Mouse (Mus musculus) layer of hippocampus, postnatal 10 days (tissue): ENCODE results near the gene Hoxd9. TPM values are rescaled to one million over a fixed set of nuclear protein-coding genes. Genes with fewer than 3 reads are reported as not detected.

ENCODE experiments used
- DNase-seq, 2 experiments: peaks; one replicate each; pipeline ENCODE4 v3.0.0; 2021; ENCODE audit warnings: low spot score in 2 of 2
- total RNA-seq, 2 experiments: library from RNA; stranded (reverse); gene quantifications; 2 replicates each; pipeline ENCODE4 v1.2.3; 2021

Hoxd9 gene
- total RNA-seq, 2 experiments from 2014 or later: not detected

DNA sequence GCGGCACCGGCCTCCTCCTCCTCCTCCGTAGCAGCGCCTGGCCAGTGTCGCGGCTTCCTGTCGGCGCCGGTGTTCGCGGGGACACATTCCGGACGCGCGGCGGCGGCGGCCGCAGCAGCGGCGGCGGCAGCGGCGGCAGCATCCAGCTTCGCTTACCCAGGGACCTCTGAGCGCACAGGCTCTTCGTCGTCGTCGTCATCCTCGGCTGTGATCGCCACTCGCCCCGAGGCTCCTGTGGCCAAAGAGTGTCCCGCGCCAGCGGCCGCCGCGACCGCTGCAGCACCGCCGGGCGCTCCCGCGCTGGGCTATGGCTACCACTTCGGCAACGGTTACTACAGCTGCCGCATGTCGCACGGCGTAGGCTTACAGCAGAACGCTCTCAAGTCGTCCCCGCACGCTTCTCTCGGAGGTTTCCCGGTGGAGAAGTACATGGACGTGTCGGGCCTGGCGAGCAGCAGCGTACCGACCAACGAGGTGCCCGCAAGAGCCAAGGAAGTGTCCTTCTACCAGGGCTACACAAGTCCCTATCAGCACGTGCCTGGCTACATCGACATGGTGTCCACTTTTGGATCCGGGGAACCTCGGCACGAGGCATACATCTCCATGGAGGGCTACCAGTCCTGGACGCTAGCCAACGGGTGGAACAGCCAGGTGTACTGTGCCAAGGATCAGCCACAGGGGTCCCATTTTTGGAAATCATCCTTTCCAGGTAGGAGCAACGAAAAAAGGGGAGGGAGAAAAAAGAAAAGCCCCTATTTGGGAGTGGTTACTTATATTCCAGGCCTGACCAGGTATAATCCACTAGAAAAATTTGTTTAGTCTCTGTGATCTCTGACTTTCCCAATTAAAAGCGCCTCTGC is 28.9 kb upstream of the Hoxd9 start:
- DNase-seq: no peak

DNA sequence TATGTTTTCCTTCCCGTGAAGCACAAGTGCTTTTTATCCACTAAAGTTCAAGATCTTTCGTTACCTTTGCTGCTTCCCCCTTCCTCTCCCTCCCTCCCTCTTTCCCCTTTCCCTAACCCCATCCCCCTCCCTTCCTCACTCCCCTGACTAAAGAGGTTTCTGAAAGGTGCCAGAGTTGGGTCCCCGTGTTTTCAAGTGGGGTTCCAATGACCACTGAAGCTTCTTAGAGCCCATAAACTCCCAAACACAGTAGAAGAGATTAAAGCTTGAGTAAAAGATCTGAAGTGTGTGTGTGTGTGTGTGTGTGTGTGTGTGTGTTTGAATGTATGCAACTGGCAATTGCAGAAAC is 28.3 kb upstream of the Hoxd9 start:
- no peak for DNase-seq

DNA sequence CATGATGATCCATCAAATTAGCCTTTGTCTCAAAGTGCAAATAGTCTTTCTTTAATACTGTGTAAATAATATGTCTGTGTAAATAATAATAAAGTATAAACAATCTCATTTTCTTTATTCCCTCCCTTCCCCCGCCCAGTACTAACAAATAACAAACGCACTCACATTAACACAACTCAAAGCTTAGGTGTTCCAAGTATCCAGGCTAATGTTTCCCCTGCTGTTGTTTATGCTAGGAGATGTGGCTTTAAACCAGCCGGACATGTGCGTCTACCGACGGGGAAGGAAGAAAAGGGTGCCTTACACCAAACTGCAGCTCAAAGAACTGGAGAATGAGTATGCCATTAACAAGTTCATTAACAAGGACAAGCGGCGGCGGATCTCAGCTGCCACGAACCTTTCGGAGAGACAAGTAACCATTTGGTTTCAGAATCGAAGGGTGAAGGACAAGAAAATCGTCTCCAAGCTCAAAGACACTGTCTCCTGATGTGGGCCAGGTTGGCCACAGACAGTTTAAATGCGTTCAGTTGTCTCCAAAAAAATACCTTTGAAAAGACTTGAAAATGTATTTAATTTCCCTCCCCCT is 27.8 kb upstream of the Hoxd9 start:
- DNase-seq: no peak

DNA sequence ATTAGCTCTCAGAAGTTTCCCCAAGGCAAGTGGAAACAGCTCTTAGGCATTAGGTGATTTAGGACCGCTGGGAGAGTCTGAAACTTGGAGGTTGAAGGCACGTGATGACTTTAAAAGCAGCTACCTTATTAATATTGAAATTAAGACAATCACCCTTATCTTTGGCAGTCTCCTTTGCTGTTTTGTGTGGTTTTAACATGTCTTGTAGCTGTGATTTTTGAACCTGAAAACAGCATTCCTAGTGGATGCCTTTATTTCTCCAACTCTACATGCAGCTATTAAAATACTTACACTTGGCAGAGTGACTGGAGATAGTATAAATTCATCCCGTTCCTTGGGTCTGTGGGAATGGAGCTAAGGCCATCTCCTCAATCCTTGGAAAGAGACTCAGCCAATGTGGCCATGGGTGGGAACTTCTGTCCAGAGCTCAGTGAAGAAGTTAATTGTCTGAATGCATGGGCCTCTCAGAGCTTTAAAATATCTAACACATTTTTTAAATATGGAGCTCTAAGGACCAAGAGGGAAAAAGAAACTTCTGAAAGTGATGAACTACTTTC is 26.8 kb upstream of the Hoxd9 start:
- DNase-seq: no peak

DNA sequence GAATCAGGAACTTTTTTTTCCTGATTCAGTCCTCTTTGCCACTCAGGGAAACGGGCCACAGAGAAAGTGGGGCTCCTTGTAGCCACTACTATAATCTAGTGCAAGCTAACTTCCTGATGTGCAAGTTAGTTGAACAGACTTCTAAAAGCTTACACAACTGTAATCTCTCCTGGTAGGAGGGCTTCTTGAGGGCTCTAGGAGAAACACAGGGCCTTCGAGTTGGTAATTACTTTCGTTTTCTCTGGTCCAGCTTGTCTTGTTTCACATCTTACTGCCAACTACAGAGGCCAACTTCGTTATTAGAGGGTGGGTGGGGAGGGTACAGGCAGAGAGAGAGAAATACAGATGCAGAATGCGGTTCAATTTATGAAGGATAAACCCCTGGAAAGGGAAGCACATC is 25.7 kb upstream of the Hoxd9 start:
- no peak for DNase-seq

DNA sequence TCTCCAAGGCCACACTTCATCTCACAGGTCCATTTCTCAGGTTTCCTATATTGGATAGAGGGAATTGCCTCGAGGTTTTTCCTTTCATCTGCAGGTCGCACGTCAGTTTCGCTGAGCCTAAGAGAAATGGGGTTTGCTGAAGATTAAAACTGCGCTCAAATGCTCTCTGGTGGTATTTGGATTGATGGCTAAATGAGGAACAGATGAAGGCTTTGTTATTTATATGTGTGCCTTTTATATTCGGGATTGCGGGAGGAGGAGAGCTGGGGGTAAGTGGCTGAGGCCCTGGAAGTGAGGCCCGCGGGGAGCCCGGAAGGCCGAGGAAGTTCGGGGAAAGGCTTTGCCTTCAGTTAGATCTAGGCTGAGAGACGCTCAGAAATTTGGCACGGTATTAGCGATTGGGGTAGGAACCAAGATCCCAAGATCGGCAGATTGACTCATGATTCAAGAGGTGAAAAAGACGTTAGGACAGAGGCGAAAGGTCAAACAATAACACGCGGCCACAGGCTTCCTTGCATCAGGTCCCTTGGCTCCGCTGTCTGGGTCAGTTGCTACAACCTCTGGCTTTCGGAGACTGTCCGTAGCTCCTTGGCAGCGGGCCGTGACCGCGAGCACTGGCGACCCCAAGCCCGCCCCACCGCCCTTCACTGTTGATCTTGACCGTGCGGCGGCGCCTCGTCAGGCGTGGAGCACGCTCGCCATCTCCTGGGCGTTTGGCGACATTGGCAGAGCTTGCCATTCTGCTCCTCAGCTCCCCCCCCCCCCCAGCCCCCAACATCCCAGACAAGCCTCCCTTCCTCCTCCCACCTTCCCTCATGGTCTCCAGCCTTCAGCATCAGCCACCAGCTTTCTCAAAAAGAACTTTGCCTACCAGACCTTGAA is 24.8 kb upstream of the Hoxd9 start:
- peak in 1 of 2 experiments; percentile 70 for DNase-seq

DNA sequence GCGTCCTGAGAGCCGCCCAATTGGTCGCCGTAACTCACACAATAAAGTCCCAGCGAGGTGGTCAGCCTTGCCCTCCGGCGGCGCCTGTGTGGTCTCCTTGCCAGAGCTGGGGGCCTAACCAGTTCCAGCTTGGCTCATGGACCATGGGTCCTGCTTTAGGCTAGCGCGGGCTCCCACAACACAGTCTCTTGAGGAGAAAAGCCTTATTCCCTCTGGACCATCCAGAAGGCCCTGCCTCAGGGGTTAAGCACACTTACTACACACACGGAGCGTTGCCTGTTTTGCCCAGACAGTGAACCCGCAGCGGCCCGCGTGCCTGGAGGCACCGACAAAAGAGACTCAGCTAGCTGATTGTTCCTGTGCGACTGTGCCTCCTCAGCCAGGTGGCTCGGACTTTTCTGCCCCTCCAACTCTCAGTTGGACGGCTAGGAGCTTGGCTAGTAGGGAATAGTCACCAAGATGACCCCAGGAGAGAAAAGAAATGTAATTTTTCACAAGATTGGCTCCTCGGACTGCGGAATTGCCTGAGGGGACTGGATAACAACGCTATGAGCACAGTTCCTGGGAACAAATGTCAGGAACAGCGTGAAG is 23.6 kb upstream of the Hoxd9 start:
- DNase-seq: no peak

DNA sequence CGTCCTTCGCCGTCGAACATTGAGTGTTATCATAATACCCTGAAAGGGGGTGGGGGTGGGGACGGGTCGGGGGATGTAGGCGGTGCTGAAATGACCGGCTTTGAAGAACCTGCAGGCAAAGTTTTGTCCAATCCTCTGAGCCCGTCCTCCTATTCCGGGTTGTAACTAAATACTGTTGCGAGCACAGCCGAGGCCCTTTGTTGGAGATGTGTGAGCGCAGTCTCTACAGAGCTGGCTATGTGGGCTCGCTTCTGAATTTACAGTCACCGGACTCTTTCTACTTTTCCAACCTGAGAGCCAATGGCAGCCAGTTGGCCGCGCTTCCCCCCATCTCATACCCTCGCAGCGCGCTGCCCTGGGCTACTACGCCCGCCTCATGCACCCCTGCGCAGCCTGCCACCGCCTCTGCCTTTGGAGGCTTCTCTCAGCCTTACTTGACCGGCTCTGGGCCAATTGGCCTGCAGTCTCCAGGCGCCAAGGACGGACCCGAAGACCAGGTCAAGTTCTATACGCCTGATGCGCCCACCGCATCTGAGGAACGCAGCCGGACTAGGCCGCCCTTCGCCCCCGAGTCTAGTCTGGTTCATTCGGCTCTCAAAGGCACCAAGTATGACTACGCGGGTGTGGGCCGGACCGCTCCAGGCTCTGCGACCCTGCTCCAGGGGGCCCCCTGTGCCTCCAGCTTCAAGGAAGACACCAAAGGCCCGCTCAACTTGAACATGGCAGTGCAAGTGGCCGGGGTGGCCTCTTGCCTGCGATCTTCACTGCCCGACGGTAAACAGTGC is 22.5 kb upstream of the Hoxd9 start, which contains the start of gene Hoxd12:
TSS of gene Hoxd12 (plus strand) at position 133 of the 785 bp plus-strand sequence.
- no peak for DNase-seq

DNA sequence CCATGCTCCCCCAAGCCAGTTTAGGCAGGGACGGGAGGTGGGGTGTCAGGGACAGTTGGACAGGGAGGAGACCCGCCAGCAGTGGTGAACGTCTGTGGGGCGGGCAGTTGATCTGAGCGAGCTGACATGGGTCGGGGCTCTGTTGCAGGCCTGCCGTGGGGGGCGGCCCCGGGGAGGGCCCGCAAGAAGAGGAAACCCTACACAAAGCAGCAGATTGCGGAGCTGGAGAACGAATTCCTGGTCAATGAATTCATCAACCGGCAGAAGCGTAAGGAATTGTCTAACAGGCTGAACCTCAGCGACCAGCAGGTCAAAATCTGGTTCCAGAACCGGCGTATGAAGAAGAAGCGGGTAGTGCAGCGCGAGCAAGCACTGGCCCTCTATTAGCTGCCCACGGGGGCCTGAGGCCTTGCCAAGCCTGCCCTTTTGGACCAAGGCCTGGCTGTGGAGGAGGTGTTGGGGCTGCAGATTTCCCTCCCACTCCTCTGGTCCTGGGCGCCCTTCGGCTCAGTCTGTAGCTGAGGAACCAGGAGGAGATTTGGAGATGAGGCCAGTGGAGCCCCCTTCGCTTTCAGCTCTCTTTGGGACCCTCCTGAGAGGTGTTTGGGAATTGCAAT is 21.8 kb upstream of the Hoxd9 start:
- no peak for DNase-seq

DNA sequence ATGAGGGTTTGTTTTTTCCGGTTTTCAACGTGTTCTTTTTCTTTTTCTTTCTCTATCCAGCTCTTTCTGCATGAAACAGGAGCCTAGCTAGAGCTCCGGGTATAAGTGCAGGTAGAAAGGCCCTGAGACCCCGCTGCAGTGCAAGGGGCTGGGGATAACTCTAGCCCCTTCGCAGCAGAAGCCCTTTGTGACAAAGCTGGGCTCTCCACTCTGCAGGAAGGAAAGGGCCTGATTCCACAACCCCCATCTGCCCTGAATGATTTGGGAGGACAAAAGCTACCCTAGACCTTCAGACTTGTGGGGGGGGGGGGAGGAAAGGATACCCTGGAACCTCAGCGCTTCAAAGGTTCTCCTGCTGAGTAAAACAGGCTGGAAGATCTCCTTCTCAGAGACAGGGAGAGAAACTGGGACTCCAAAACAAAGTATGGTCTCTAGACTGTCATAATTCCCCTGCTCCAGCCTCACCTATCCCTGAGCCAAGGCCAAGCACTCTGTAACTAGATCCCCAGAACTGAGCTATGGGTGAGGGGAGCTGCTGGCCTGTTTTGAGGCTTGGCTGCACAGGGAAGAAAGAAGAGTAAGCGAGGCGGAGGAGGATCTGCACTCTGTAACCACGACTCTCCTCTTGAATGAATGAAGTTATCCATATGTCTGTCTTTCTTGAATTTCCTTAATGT is 21.0 kb upstream of the Hoxd9 start:
- DNase-seq: no peak

DNA sequence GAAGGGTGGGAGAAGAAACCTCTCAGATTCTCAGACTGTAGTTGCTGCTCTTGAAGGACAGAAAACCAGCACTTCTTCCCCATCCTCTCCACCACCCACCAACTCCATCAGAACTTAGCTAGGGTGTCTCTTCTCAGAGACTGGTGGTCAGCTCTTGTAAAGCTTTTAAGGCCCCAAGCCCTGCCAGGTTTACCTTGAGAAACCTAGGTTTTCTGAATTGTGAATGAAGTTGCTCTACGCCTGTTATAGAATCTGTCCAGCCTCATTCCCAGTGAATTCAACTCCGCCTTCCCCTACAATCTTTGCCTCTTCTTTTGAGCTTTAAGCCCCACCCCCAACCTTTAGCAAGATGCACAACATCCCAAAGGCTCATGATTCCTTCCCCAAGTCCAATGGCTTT is 20.4 kb upstream of the Hoxd9 start:
- DNase-seq: no peak

DNA sequence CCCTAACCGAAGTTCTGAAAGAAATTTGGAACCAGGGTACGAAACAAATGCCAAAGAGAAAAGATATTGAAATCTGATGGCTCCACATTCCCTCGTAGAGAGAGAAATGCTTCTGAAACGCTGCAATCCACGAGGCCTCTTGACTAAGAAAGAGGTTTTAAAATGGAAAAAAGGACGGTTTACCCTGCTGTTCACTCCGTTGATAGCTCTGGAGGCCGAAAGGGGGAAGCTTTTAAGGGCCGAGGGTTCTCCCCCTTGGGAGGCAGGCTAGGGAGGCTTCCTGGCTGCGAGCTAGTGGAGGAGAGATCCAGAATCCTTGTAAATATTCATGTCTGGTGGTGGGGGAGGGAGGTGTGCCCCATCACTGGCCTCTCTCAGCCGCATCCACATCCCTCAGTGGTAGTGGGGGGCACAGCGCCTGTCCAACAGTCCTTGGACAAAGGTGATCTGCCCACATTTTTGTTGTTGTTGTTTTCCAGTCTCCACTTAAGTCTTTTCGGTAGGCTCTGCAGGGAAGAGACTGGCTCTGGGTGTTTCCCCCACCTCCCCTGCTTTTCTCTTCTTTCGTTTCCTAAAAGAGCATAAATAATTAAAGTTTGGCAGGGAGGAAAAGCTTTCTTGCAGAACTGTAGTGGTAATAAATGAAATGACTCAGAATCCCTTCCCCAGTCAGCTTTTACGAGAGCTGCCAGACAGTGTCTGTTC is 18.5 kb upstream of the Hoxd9 start, which contains the start of gene Hoxd11:
TSS of gene Hoxd11 (plus strand) at position 667 of the 705 bp plus-strand sequence.
- DNase-seq: no peak

DNA sequence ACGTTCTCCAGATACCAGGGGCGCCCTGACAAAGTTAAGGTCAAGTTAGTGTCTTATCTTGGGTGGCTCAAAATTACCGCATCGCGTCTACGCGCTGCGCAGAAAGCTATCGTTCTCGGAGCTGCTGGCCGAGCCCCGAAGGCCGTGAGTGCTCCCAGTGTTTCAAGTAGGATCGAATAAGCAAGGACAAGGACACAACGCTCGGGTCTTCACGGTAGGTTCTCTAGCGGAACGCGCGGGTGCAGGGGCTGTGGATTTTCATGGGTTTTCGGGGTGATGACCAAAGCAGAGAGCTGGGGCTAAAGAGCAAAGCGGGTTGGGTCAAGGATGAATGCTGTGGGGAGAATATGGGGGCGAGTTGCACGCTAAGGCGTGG is 17.9 kb upstream of the Hoxd9 start:
- DNase-seq: no peak

DNA sequence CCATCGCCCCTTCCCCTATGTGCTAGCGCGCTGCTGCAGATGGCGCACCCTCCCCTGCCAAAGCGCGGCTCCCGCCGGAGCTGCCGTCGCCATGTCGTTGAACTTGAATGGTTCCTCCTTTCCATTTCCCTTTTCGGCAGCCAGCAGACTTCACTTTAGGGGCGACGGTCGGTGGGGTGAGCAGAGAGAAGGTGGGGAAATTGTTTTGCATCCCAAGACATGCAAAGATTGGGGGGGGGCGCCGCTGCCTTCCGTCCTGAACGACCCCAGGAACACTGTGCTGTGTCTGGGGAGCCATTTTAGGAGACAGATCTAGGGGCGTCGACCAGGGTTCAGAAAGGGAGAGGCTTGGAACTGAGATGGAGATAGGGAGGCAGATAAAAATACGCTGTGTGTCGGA is 17.5 kb upstream of the Hoxd9 start:
- no peak for DNase-seq

DNA sequence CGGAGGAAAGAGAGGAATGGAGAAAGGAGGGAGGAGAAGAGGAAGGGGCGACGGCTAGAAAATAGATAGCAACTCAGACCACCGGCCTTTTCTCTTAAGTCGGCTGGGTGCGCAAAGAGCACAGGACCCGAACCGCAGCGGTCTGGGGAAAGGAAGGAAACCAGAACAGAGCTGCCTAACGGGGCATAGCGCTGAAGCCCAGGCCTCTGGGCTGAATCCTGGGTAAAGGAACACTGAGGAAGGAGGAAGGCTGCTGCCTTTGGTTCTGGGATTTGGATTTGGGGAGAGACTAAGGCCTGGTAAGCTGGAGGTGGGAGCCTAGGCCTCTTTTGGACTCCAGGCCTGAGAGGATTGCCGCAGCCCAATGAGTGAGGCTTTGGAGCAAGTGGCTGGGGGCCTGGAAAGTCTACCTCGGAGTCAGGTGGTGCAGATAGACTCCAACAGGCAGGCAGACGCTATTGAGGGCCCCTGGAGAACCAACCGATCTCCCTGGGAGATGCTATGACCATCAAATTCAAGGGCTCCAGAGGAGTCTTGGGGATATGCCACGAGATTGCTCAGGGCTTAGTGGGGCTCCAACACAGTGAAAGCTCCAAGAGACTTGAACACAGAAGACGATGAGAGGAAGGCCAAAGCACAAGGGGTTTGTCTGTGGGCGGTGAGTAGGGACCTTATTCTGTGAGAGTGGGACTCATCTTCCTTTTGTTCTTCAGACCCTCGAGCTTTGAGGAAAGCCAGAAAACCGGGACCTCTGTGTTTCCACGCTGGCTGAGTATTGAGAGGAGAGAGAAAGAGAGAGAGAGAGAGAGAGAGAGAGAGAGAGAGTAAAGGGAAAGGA is 16.7 kb upstream of the Hoxd9 start:
- DNase-seq: no peak

DNA sequence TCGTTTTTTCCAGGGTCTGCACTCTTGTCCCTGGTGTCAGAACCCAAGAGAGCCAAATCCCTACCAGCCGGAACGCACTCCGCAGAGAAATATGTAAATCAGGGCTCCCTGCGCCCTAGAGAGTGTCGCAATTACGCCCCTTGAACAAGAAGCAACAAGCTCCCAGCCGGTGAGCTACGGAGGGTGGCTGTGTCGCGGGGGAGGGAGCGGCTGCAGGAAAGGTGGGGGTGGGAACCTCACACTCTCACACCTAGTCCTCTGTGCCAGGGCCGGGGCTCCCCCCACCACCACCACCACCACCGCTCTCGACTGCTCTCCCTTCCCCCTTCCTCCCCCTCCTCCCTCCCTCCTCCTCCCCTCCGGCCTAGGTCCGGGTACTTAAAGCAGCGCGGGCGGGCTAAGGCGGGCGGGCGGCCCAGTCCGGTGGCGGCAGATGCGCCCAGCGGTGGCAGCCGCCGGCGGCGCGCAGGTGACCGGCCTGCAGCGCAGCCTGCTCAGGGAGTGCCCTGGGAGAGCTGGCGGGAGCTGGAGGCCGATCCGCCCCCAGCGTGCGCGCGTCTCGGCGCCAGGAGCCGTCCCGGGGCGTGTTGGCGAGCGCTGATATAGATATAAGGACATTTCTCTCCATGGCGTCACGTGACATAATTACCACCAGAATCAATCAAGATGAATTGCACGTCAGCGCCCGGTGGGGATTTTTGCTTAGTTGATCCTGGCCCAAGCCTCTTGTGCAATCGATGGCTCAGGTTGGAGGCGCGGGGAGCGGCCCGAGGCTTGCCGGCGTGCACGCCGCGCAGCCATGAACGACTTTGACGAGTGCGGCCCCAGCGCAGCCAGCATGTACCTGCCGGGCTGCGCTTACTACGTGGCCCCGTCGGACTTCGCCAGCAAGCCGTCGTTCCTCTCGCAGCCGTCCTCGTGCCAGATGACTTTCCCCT is 15.7 kb upstream of the Hoxd9 start:
- no peak for DNase-seq

DNA sequence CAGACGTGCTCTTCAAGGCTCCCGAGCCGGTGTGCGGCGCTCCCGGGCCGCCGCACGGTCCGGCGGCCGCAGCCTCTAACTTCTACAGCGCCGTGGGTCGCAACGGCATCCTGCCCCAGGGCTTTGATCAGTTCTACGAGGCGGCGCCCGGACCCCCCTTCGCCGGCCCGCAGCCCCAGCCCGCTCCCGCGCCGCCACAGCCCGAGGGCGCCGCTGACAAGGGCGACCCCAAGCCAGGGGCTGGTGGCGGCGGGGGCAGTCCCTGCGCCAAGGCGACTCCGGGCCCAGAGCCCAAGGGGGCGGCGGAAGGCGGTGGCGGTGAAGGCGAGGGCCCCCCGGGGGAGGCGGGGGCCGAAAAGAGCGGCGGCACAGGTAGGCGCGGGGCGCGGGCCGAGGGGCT is 14.7 kb upstream of the Hoxd9 start:
- no peak for DNase-seq
